Mouse (Mus musculus) ovary, adult 10 weeks (tissue): ENCODE measurements around the gene Gzmb. TPM values are rescaled to one million over a fixed set of nuclear protein-coding genes. Genes with fewer than 3 reads are reported as not detected.

ENCODE experiments used
- polyA plus RNA-seq: library from polyadenylated mRNA; stranded (reverse); fragments of 350-450 nt; fragmentation: Illumina TruSeq; extraction: RNeasy Lipid Tissue Mini Kit (QIAGEN cat#74804); gene quantifications from one replicate; pipeline ENCODE4 v1.2.3, GENCODE M21; 2014

Gzmb gene
- polyA plus RNA-seq, result 0.31 TPM

GRCm38 (mm10) chr14:56262153-56262552 lies at the start of gene Gzmb:
Gene Gzmb (minus strand): TSS chr14:56262260.

GRCm38 (mm10) chr14:56234556-56234955 lies 27.5 kb downstream of the Gzmb start, which contains the start of gene Gzmc:
Gene Gzmc (minus strand): TSS chr14:56234656.

GRCm38 (mm10) chr14:56211317-56211716 lies 50.7 kb downstream of the Gzmb start, which contains the start of gene Gzmf:
Gene Gzmf (minus strand): TSS chr14:56211417.

Other genes starting within 250 kb of the Gzmb start
- gene Mcpt1, start 244.3 kb downstream of the Gzmb start, polyA plus RNA-seq, result not detected
- gene Mcpt9, start 231.8 kb downstream of the Gzmb start, polyA plus RNA-seq, result not detected
- not detected for gene Mcpt2, start 220.2 kb downstream of the Gzmb start, polyA plus RNA-seq
- 5.9 TPM for gene Mcpt4, start 199.9 kb downstream of the Gzmb start, polyA plus RNA-seq
- not detected for gene Mcpt8, start 177.0 kb downstream of the Gzmb start, polyA plus RNA-seq
- gene Ctsg, start 159.7 kb downstream of the Gzmb start, polyA plus RNA-seq, result not detected
- gene Gzme, start 141.6 kb downstream of the Gzmb start, polyA plus RNA-seq, result not detected
- gene Gzmd, start 129.7 kb downstream of the Gzmb start, polyA plus RNA-seq, result not detected
- gene Gzmg, start 102.7 kb downstream of the Gzmb start, polyA plus RNA-seq, result not detected
- gene Gzmn, start 87.7 kb downstream of the Gzmb start, polyA plus RNA-seq, result not detected
- gene Gzmf, start 50.8 kb downstream of the Gzmb start, polyA plus RNA-seq, result not detected
- not detected for gene Gzmc, start 27.6 kb downstream of the Gzmb start, polyA plus RNA-seq
- gene Atp12a, start 102.8 kb upstream of the Gzmb start, polyA plus RNA-seq, result 0.23 TPM
- gene Rnf17, start 140.3 kb upstream of the Gzmb start, polyA plus RNA-seq, result 14.3 TPM